Mouse (Mus musculus) right cerebral cortex, postnatal 10 days (tissue): Measurements from ENCODE around the gene Pik3r6.

ENCODE experiments used
- DNase-seq, 2 experiments: peaks; one replicate each; pipeline ENCODE4 v3.0.0; 2021; ENCODE audit warnings: low spot score in 2 of 2

Pik3r6 gene

DNA sequence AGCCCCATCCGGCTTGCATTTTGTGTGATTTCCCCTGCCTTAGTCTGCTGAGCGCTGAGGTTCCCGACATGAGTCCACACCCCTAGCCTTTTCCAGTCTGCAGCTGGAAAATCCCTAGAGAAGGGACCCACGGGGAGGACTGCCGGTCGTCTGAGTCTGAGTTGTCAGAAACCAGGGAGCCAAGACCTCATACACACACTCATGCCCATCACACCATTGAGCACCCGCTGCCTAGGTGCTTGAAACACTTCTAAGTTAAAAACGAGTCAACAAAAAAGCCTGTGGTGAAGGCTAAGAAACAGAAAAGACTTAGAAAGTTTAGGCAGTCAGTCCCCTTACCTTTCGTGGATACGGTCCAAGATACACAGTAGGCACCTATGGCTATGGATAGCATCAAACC is 15.1 kb upstream of the Pik3r6 start:
- DNase-seq, result no peak

DNA sequence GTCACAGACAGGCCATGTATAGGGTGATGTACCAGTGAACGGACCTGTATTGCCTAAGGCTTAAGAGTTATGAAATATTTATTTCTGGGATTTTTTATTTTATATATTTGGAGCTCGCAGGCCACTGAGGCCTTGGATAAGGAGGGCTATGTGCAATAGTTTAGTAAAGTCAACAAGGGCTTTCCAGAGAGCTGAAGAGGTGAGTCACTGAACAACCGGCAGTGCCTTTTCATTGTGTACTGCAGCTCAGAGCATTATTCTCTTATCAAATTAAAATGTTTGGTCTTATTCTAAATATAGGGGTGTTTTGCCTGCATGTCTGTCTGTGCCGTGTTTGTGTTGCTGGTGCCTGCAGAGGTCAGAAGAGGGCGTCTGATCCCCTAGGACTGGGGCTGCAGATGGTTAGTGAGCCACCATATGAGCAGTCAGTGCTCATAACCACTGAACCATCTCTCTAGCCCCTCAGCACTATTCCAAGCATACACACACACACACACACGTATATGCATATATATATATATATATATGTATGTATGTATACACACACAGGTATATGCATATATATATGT is 14.5 kb upstream of the Pik3r6 start:
- DNase-seq, result no peak

DNA sequence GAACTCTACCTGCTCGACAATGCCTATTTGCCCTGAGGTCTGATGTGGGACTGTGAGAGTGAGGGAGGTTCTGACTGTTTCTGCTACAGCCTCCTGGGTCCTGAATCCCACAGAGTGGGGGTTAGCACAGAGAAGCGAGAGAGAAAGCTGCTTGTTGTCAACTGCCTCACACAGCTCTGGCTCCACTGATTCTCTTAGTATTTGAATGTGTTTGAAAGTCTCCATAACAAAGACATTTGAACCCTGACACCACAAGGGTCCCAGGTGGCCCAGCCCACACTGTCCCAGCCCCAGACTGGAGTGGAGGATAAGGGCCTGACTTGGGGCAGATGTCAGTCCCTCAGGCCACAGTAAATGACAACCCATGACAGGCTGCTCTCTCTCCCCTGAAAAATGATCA is 13.6 kb upstream of the Pik3r6 start:
- no peak for DNase-seq

DNA sequence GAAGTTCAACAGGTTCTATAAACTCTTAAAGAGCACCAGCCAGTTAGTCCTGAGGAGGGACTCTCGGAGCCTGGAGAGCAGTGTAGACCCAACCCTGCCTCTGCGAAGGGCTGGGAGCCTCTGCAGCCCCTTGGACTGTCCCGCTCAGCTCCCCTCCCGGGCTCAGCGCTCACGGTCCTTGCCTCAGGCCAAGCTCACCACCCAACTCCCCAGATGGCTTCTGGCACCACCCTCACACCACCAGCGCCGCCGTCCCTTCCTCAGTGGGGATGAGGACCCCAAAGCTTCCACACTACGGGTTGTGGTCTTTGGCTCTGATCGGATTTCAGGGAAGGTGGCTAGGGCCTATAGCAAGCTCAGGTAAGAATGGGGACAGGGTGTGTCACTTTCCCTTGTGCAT is 10.2 kb upstream of the Pik3r6 start:
- DNase-seq, result no peak

DNA sequence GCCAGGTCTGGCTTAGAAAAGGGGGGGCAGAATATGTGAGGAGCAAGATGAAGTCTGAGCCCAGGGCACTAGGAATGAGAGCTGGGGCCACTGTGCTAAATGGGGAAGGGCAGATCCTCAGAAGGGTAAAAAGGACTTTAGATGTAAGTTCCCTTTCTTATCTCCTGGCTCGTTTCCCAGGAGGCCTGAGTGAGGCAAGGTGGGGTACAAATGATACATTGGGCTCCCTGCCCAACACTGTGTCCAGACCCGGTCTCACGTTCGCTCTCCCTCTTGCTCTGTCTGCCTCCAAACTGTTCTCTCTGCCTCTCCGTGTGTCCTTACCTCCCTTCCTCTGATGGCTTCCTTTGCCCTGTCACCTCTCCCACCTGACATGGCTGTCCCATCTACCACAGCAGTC is 9.1 kb upstream of the Pik3r6 start:
- no peak for DNase-seq

DNA sequence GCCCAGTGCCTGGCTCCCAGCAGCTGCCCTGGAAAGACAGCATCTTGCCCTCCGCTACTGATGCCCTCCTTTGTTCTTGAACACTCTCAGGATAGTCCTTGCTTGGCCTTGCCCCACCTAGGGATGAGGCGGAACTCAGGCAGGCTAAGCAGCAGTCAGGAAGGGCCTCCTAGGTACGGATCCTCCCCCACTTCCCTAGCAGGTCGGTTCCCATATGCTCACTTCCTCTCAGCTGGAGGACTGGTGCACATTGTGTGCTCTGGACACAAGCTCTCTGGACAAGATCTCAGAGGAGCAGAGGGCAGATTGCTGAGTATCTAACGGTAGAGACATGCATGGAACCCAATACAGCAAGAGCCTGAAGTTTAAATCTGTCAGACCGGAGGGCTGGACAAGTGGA is 5.7 kb upstream of the Pik3r6 start:
- DNase-seq, result no peak

DNA sequence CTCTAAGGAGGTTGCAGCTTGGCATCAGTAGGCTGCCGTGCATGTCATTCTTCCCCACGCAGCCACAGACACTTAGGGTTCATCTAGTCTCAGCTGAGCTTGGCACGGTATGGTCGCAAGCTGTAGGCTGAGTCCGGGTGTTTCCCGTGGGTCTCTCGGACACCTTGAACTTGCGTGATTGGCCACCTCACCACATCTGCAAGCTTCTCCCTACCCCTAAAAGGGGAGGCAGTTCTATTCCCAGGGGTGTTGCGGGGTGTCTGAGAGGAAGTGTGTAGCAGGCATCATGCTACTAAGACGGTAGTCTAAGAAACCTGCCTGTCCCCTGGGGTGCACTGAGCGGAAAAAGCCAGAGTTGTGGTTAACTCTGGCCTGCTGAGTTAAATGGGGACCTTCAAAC is 4.3 kb upstream of the Pik3r6 start:
- DNase-seq, result no peak

DNA sequence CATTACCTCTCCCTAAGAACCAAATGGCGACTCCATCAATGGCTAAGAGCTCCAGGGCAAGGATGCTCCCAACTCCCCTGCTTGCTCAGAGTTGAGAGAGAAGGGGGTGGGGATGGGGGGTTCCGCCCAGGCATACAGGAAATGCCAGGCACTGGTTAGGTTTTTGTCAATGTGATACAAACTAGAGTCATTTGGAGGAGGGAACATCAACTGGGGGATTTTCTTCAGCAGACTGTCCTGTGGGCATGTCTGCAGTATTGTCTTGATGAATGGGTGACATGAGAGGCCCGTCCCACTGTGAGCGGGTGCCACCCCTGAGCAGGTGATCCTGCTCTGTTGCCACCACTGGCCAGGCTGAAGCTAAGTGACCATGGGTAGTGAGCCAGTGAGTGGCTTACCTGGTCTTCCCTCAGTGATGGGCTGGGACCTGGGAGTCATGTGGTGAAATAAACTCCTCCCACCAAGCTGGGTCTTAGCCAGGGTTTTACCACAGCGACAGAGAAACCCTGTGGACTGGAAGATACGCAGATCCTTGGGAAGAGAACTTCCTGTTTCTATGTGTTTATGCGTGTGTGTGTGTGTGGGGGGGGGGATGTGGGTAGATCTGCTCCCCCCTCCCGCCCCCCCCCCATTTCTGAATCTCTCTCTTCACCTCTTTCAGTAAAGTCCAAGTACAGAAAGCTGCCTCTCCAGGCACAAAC is 3.7 kb upstream of the Pik3r6 start:
- no peak for DNase-seq

DNA sequence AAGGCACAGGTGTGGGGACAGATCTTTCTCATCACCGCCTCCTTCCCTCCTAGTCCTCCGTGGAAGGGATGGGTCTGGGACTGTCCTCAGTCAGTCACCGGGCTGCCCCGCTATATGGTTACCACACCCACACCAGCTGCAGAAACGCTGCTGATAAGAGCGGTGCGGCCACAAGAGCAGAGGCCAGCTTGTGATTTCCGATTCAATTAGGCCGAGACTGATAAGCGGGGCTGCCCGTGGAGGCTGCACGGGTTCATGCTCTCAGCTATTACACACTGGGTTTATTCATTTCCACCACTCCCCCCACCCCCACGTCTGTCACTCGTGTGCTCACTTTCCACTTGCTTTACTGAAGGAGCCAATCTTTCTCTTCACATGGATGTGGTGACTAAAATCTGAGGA is 1.9 kb upstream of the Pik3r6 start:
- DNase-seq, result no peak

DNA sequence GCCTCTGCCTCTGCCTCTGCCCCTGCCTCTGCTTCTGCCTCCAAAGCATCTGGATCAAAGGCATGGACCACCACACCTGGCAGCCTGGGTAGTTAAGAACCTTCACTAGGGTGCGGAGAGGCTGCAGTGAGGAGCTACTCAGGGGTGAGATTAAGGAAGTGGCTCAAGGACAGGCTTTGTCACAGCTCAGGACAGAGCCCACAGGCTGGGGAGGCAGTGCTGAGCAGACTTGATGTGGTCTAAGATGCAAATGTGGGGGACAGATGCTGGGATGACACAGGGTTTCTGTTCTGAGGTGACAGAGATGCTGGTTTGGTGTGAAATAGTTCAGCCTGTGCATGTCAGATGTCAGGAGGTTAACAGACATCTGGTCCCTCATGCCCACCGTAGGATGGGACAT is 411 bp upstream of the Pik3r6 start:
- DNase-seq, result no peak

DNA sequence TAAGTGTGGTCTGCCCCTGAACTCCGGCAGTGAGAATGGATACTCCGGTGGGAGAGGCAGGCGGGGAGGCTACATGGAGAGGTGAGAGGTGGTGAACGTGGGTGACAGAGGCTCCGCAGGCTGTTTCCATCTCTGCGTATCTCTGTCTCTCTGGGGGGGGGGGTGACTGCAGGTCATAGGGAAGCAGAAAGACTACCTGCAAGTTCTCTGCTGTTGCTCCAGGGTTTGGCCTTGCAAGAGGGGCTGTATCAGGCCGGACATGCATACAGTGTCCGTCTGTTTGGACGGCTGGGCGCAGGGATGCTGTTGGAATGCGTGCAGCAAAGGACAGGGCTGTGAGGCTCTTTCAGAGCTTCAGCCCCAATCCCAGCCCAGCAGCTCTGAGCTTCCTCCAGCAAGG is 2.1 kb downstream of the Pik3r6 start:
- no peak for DNase-seq

DNA sequence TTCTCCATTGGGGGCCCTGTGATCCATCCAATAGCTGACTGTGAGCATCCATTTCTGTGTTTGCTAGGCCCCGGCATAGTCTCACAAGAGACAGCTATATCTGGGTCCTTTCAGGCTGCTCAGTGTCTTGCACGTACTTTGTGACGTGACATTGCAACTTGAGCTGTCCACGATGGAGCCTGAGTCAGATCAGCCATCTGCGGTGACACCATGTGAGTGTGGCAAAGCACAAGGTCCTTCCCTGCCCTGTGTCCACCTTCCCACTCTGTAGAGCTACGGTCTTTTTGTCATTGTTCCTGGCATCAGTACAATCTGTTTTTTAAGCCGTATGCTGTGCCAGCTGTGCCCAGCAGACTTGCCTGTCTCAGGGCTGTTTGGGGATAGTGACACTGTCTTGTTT is 4.4 kb downstream of the Pik3r6 start:
- no peak for DNase-seq

DNA sequence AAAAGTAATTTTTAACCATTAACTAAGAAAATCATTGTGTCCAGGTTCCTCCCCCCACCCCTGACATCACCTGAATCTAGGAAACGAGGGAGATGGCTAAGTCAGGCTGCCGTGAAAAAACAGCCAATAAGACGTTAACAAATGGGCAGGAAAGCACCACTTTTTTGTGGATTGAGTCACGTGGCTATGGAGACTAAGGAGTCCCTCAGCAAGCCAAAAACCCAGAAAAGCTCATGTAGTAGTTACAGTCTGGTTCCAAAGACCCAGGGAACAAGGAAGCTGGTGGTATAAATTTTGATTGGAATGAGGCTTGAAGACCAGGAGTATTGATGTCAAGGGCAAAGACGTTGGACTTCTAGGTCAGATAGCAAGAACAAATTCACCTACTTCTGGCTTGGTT is 5.8 kb downstream of the Pik3r6 start:
- DNase-seq, result no peak

DNA sequence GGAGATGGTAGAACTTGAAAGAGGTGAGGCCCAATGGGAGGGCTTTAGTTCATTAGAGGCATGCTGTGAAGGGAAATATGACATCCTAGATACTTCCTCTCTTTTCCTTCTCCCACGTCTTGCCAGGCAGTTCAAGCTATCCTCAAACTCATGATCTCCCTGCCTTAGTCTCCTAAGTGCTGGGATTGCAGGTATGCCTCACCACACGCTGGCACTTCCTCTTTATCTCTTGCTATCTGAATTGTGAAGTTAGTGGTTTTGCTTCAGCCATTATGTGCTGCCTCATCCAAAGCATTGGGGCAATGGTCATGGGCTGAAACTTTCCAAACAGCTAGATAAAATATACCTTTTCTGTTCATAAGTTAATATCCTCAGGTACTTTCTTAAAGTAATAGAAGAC is 6.4 kb downstream of the Pik3r6 start:
- no peak for DNase-seq

DNA sequence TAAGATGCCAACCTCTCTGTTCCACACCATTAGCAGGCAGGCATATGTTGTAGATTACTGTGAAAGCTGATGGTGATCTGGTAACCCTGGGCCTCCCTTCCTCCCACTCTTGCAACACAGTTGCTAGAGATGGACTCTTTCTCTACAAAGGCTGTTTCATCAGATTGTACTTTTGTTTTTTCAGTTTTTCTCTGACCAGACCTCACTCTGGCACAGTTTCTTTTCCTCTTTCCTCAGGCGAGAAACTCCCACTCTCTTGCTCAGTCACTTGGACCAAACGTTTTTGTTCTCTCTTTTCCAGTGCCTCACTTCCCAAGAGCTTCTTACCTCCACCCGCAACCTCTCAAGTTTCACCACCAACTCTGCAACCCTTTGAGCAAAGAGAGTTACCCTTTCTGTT is 11.2 kb downstream of the Pik3r6 start:
- no peak for DNase-seq

DNA sequence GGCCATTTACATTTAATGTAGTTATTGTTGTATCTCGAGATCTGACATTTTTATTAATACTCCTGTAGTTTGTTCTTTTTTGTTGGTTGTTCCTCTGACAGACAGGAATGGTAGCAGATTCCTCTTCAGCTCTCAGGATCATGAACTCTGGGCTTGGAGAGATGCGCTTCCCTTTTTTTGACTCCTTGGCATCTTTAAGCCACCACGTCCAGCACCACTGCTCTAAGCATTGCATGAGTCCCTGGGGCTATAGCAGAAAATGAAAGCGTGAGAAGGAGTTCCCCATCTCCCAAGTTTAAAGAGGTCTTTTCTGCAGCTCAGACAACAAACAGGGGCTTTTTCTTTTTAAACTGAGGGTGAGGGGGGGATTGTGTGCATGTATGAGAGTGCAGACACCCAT is 16.5 kb downstream of the Pik3r6 start:
- no peak for DNase-seq

DNA sequence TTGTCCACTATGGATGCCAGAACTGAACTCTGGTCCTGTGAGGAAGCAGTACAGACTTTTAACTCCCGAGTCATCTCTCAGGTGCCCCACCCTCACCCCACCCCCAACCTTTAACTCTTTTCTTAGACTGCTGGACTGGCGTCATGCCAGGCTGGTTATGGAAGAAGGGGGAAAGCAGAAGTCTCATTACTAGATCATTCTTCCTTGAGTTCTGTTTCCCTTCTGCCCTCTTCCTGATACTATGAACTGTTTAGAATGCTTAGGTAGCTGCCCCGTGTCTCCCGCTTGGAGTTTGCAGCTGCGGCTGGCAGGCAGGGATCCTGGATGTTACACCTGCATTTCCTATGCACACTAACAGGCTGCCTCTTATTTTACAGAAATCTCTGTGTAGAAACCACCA is 17.0 kb downstream of the Pik3r6 start:
- DNase-seq, result no peak

DNA sequence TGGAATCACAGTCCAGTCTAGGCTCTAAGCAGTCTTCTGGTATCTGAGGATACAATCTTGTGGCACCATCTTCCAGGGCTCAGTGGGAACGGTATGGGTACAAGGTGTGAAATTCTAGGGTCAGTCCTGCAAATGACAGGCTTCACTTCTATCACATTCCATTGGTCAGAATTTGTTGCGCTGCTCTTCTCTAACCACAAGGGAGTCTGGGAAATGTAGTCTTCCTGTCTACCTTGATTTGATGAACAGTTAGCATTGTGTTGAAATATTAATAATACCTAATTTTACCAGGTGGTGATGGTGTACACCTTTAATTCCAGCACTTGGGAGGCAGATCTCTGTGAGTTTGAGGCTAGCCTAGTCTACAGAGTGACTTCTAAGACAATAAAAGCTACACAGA is 17.6 kb downstream of the Pik3r6 start:
- no peak for DNase-seq

DNA sequence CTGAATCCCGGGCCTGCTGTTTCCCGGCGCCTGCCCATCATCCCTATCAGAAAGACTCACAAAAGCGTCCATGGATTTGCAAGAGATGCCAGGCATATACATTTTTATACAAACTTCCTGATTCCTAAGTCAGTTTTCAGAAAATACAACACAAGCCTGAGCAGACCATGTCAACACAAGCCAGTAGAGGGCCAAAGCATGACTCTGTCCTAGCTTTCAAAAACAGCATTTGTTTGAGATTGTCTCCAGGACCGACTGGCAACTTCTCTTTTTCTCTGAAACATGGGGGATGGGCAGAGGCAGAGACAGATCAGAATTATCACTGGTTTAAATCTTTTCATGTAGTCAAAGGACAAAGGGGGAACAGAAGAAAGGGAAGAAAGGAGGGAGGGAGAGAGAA is 18.5 kb downstream of the Pik3r6 start:
- DNase-seq, result no peak

DNA sequence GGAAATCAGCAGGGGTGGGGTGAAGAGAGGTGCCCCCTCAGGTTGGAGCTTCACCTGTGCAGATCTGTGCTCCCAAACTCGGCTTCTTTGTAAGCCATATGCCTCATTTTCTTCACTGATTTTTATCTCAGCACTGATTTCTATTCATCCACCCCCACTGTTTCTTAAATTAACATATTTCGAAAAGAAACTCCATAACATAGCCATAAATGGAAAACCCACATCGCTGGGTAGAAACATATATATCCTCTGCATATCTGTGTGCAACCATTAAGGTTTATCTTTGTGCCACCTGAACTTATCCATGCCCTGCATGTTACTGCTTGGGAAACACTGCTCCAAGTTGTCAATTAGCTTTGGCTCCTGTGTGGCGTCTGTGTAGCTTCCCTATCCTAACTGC is 23.6 kb downstream of the Pik3r6 start:
- DNase-seq, result no peak

DNA sequence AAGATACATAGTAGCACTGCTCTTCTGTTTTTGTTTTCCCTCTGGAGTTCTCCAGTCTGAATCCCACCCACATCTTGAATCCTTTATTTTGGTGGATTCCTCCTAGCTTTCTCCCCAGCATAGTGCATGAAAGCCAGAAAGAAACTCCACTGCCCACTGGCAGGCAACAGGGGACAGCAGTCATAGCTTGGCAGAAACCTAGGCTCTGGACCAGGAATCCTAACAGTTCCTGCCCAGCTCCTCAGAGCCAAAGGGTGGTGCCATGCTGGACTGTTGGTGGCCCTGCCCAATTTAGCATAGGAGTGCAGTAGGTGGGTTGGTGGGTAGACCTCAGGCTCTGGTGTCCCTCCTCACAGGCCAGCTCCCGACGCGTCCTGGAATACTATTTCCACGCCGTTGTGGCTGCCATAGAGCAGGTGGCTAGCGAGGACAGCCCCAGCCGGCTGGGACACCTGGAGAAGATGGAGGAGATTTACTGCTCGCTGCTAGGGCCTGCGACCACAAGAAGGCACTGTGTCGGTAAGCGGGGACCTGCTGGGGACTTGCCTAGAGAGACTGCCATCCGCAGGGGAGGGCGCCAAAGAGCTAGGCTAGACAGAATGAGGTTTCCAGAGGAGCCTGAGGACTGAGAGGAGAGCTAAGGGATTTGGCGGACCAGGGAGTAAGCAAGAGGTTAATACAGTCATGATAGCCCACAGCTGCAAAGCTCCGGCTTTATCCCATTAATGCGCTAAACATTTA is 28.4 kb downstream of the Pik3r6 start:
- DNase-seq, result peak; percentile 69 to 78

DNA sequence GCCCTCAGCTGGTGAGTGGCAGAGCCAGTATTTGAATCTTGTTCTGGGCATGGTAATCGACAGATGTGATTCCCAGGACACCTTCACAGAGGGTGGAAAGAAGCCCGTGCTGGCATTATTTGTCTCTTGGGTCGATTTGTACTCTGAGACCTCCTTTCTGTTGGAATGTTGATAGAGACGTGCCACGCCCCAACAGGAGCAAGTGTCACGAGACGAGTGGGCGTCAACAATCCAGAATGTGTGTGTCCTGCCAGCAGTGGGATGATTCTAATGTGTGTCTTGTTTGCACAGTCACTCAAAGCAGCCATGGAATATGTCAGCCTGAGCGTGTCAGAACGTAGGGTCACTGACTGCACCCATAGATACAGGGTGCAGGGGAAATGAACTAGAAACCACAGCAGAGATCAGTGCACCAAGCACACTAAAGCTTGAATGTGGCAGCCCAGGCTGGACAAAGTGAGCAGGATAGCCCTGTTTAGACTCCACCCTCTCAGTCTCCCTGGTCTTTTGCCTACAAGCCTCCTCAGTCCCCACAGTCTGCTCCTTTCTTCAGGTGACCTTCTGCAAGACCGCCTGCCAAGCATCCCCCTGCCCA is 29.2 kb downstream of the Pik3r6 start:
- DNase-seq, result no peak

DNA sequence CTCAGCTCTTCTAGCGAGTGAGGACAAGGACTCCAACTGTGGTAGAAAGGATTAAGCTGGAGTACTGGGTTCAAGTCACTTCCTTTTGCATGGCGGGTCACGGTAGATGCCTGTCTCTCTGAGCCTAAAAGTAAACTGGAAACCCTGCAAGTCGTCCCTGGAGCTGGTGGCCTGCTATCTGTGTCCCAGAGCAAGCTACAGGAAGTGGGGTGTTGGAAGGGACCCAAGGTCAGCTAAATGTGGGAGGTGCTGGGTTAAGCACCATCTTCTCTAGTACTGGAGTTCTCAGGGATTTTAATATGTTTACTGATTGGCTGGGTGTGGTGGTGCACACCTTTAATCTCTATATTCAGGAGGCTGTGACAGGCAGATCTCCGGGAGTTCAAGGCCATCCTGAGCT is 30.0 kb downstream of the Pik3r6 start:
- no peak for DNase-seq
